Comparison of ENCODE assay signal across 9 mouse cellular contexts in the genomic region with DNA sequence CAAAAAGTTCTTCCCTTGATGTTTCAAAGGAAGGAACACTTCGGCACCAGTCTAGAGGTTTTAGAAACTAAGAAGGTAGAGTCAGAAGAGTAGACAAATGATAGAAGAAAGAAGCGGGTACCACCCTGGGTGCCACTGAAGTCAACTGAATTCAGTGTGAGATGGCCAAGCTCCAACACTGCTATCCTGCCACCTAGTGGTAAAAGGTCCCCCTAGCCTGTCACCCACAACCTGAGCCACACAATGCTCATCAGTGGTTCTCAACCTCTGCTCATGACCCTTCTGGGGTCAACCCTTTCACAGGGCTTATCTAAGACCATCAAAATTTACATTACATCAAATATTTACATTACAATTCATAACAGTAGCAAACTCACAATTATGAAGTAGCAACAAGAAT.
DNase-seq lines count a peak whose midpoint lies in the region; ATAC-seq and TF ChIP-seq lines count a peak whose summit lies in the region.
"Had no signal": no experiment of that assay in that cellular context is flagged by ENCODE, and none has a peak within 500 bp of the region (broad histone marks: within the 10 kb centered on the region; RNA-seq: fewer than 3 reads in every experiment).

No protein-coding gene starts in this region.

- 70% methylated on average over 2 of the region's 2 CpGs for WGBS in kidney, adult 2 months
- 69% methylated on average over 2 of the region's 2 CpGs for WGBS in kidney, embryonic 15.5 days

- DNase-seq in kidney, adult 2 months = peak; percentile 13
- no peak for DNase-seq in testis, postnatal 14 days (ENCODE audit: low spot score)
- peak; percentile 14 for DNase-seq in retina, postnatal 1 day
- no peak for DNase-seq in heart, postnatal 14 days
- DNase-seq in cerebellum, adult 9-10 months = no peak

- H3K4me3 ChIP-seq in kidney, adult 2 months (ENCODE audit: insufficient read depth, low read depth, low read length) = no peak overlapping the region
- H3K4me3 ChIP-seq in kidney, embryonic 15.5 days (replicated peaks) = no peak overlapping the region
- H3K4me3 ChIP-seq in testis, adult 2 months (ENCODE audit: control insufficient read depth, low read depth, low read length) = no peak overlapping the region
- H3K4me3 ChIP-seq: limb, embryonic 15.5 days had no signal

- H3K9me3 ChIP-seq in kidney, embryonic 15.5 days (replicated peaks) = no peaks in the 10 kb centered on the region
- H3K9me3 ChIP-seq: limb, embryonic 15.5 days had no signal

- TF ChIP-seq CTCF in kidney, adult 2 months (conservative IDR thresholded peaks at IDR 0.05; ENCODE audit: insufficient read depth, insufficient read length, low read depth, low read length) = peak; percentile 69
- peak; percentile 29; the same call in 1 of the 2 replicates for TF ChIP-seq CTCF in testis, adult 2 months (IDR thresholded peaks at IDR 0.05; ENCODE audit: control insufficient read depth, insufficient read depth, insufficient replicate concordance, low read depth, low read length)

- no peak for TF ChIP-seq POLR2A in kidney, adult 2 months (IDR thresholded peaks at IDR 0.05; ENCODE audit: low read depth, low read length)
- TF ChIP-seq POLR2A in testis, adult 2 months (IDR thresholded peaks at IDR 0.05; ENCODE audit: control insufficient read depth, low read depth, low read length) = no peak

- intact Hi-C loops in heart, postnatal 14 days (cut with DNase I) = no loop called here

- no peak overlapping the region for H3K9ac ChIP-seq in kidney, embryonic 15.5 days
- H3K9ac ChIP-seq: limb, embryonic 15.5 days had no signal

- H3K4me2 ChIP-seq in kidney, embryonic 15.5 days = no peak overlapping the region
- H3K4me2 ChIP-seq: limb, embryonic 15.5 days had no signal

- ATAC-seq in kidney, embryonic 15.5 days (replicated peaks; ENCODE audit: low FRiP score) = no peak
- ATAC-seq in common myeloid progenitor, adult 5-6 weeks (replicated peaks; ENCODE audit: low read depth, poor library complexity, severe bottlenecking) = peak; percentile 86

- no peaks in the 10 kb centered on the region for H3K27me3 ChIP-seq in kidney, adult 2 months (replicated peaks; ENCODE audit: control insufficient read depth, insufficient read depth, low read length)
- no peaks in the 10 kb centered on the region for H3K27me3 ChIP-seq in kidney, embryonic 15.5 days
- H3K27me3 ChIP-seq in testis, adult 2 months (ENCODE audit: control insufficient read depth, insufficient read depth, low read length) = no peaks in the 10 kb centered on the region
- H3K27me3 ChIP-seq: limb, embryonic 15.5 days had no signal

- H3K4me1 ChIP-seq in kidney, adult 2 months (ENCODE audit: control insufficient read depth, insufficient read depth, low read length) = no peaks in the 10 kb centered on the region
- no peaks in the 10 kb centered on the region for H3K4me1 ChIP-seq in kidney, embryonic 15.5 days
- H3K4me1 ChIP-seq in testis, adult 2 months (ENCODE audit: control insufficient read depth, insufficient read depth, low read length) = no peaks in the 10 kb centered on the region
- H3K4me1 ChIP-seq: limb, embryonic 15.5 days had no signal

- no peaks in the 10 kb centered on the region for H3K36me3 ChIP-seq in kidney, adult 2 months (ENCODE audit: control insufficient read depth, insufficient read depth, low read length)
- no peaks in the 10 kb centered on the region for H3K36me3 ChIP-seq in kidney, embryonic 15.5 days
- no peaks in the 10 kb centered on the region for H3K36me3 ChIP-seq in testis, adult 2 months (ENCODE audit: control insufficient read depth, insufficient read depth, low read length)
- H3K36me3 ChIP-seq: limb, embryonic 15.5 days had no signal

- H3K27ac ChIP-seq in kidney, adult 2 months (ENCODE audit: insufficient read depth, low read depth, low read length) = no peak overlapping the region
- H3K27ac ChIP-seq in kidney, embryonic 15.5 days = no peak overlapping the region
- no peak overlapping the region for H3K27ac ChIP-seq in testis, adult 2 months (ENCODE audit: control insufficient read depth, insufficient read depth, low read depth, low read length)
- H3K27ac ChIP-seq: limb, embryonic 15.5 days had no signal

Comparison
In these comparisons a context has a peak if more than half of its experiments do, and no peak if none do; other contexts are left out.
1. DNase-seq: peak in kidney, adult 2 months (single experiment) and retina, postnatal 1 day (single experiment); none in testis, postnatal 14 days (single experiment), heart, postnatal 14 days (0 of 2) and cerebellum, adult 9-10 months (single experiment).